Mouse (Mus musculus): ENCODE measurements around the gene Gm45785. TPM values are rescaled to one million over a fixed set of nuclear protein-coding genes. Genes with fewer than 3 reads are reported as not detected.

Gene Gm45785
- polyA plus RNA-seq, 1 experiment from 2014 or later = not detected

DNA sequence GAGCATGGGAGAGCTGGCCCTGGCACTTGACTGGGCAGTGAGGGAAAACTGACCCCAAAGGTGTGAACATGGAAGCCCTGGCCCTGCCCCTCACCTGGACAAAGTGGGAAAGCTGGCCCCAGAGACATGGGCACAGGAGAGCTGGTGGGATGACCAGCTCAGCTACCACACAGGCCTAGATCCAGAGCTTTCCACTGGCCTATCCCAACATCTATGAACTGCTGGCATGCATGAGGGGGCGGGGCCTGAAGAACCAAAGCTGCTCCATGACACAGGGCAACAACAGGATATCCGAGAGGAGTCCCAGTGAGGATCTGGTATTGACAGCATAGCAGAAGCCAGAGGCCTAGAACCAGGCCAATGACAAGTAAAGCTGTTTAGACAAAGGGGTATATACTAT, 57.9 kb downstream of the Gm45785 start:
- Histone ChIP-seq H3K4me3 (replicated peaks; ENCODE audit: low read length) (no peak overlapping the region), H3K4me2 (ENCODE audit: low read depth, low read length) (no peak overlapping the region), H3K9me3 (replicated peaks; ENCODE audit: control insufficient read depth, low read length) (no peaks in the 10 kb centered on the region), H3K4me1 (ENCODE audit: control insufficient read depth, insufficient read depth, low read length) (no peaks in the 10 kb centered on the region), H3K36me3 (ENCODE audit: control insufficient read depth, insufficient read depth, low read length) (no peaks in the 10 kb centered on the region), H3K9ac (ENCODE audit: low read length) (no peak overlapping the region), H3K27me3 (ENCODE audit: control insufficient read depth, insufficient read depth, low read length) (no peaks in the 10 kb centered on the region), H3K27ac (ENCODE audit: low read length) (no peak overlapping the region)
- WGBS = 62% methylated on average over 2 of the region's 2 CpGs
- ATAC-seq (ENCODE audit: insufficient read depth, low FRiP score) = no peak

DNA sequence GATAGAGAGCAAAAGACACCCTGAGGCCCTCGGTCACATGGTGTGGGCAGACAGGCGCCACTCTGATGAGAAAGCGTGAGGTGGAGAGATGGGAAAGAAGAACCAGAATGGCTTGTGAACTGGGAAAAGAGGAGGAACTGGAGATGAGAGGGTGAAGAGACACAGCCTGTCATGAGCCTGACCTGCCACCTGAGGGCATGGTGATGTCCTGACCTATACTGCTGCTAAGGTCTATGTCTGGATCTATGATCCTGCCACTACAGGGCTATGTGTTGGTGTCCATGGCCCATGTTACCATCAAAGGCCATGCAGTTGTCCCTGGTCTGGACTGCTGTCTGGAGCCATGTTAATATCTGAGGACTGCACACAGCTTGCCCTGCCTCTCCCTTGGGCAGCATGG, 58.5 kb downstream of the Gm45785 start:
- no peaks in the 10 kb centered on the region for H3K27me3 ChIP-seq (ENCODE audit: control insufficient read depth, insufficient read depth, low read length)
- no peak overlapping the region for H3K27ac ChIP-seq (ENCODE audit: low read length)
- no peak overlapping the region for H3K4me2 ChIP-seq (ENCODE audit: low read depth, low read length)
- H3K4me1 ChIP-seq (ENCODE audit: control insufficient read depth, insufficient read depth, low read length) = no peaks in the 10 kb centered on the region
- ATAC-seq (ENCODE audit: insufficient read depth, low FRiP score) = no peak
- 83% methylated on average over 3 of the region's 3 CpGs for WGBS
- no peaks in the 10 kb centered on the region for H3K36me3 ChIP-seq (ENCODE audit: control insufficient read depth, insufficient read depth, low read length)
- H3K4me3 ChIP-seq (replicated peaks; ENCODE audit: low read length) = no peak overlapping the region
- H3K9me3 ChIP-seq (replicated peaks; ENCODE audit: control insufficient read depth, low read length) = no peaks in the 10 kb centered on the region
- H3K9ac ChIP-seq (ENCODE audit: low read length) = no peak overlapping the region

DNA sequence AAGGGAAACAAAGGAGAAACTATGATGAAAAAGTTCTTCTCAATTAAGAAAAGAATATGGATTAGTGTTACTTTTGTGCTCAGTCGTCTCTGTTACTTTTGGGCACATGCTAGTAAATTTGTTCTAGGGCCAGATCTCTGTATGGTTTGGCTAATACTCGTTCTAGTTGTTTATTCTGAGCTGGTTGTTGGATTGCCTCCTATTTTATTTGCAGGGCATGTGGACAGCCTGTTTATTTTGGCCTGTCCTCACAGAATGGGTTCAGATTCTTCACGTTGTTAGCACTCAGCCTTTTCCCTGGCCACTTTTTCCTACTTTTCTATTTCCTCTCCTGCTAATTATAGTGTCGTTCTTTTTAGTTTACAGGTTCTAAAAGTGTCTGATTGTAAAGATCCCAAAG, 62.6 kb downstream of the Gm45785 start:
- no peak overlapping the region for H3K4me2 ChIP-seq (ENCODE audit: low read depth, low read length)
- H3K4me1 ChIP-seq (ENCODE audit: control insufficient read depth, insufficient read depth, low read length) = no peaks in the 10 kb centered on the region
- H3K36me3 ChIP-seq (ENCODE audit: control insufficient read depth, insufficient read depth, low read length) = no peaks in the 10 kb centered on the region
- ATAC-seq (ENCODE audit: insufficient read depth, low FRiP score) = no peak
- no peaks in the 10 kb centered on the region for H3K27me3 ChIP-seq (ENCODE audit: control insufficient read depth, insufficient read depth, low read length)
- no peak overlapping the region for H3K4me3 ChIP-seq (replicated peaks; ENCODE audit: low read length)
- H3K9me3 ChIP-seq (replicated peaks; ENCODE audit: control insufficient read depth, low read length) = no peaks in the 10 kb centered on the region
- WGBS = 48% methylated on average over 4 of the region's 4 CpGs
- H3K9ac ChIP-seq (ENCODE audit: low read length) = no peak overlapping the region
- H3K27ac ChIP-seq (ENCODE audit: low read length) = no peak overlapping the region

- Histone ChIP-seq H3K4me3 (replicated peaks; ENCODE audit: low read length) (no peak overlapping the region), H3K27me3 (ENCODE audit: control insufficient read depth, insufficient read depth, low read length) (no peaks in the 10 kb centered on the region), H3K27ac (ENCODE audit: low read length) (no peak overlapping the region), H3K9me3 (replicated peaks; ENCODE audit: control insufficient read depth, low read length) (no peaks in the 10 kb centered on the region), H3K4me1 (ENCODE audit: control insufficient read depth, insufficient read depth, low read length) (no peaks in the 10 kb centered on the region), H3K36me3 (ENCODE audit: control insufficient read depth, insufficient read depth, low read length) (no peaks in the 10 kb centered on the region), H3K4me2 (ENCODE audit: low read depth, low read length) (no peak overlapping the region), H3K9ac (ENCODE audit: low read length) (no peak overlapping the region)
- WGBS = 83% methylated on average over 7 of the region's 7 CpGs
- ATAC-seq (ENCODE audit: insufficient read depth, low FRiP score) = no peak
Measured at GRCm38 (mm10) chr7:140788053-140788435, 68.1 kb downstream of the Gm45785 start.

- no peak for ATAC-seq (ENCODE audit: insufficient read depth, low FRiP score)
- Histone ChIP-seq H3K27me3 (ENCODE audit: control insufficient read depth, insufficient read depth, low read length) (no peaks in the 10 kb centered on the region), H3K36me3 (ENCODE audit: control insufficient read depth, insufficient read depth, low read length) (no peaks in the 10 kb centered on the region), H3K27ac (ENCODE audit: low read length) (no peak within 1 kb of the TSS), H3K4me2 (ENCODE audit: low read depth, low read length) (no peak within 1 kb of the TSS), H3K4me1 (ENCODE audit: control insufficient read depth, insufficient read depth, low read length) (no peaks in the 10 kb centered on the region), H3K4me3 (replicated peaks; ENCODE audit: low read length) (no peak within 1 kb of the TSS), H3K9ac (ENCODE audit: low read length) (no peak within 1 kb of the TSS), H3K9me3 (replicated peaks; ENCODE audit: control insufficient read depth, low read length) (no peaks in the 10 kb centered on the region)
- WGBS = 76% methylated on average over 33 of the region's 33 CpGs
Measured at GRCm38 (mm10) chr7:140787406-140788052, 68.6 kb downstream of the Gm45785 start, which contains the start of gene Syce1. Syce1 (minus strand) TSS chr7:140787852.

DNA sequence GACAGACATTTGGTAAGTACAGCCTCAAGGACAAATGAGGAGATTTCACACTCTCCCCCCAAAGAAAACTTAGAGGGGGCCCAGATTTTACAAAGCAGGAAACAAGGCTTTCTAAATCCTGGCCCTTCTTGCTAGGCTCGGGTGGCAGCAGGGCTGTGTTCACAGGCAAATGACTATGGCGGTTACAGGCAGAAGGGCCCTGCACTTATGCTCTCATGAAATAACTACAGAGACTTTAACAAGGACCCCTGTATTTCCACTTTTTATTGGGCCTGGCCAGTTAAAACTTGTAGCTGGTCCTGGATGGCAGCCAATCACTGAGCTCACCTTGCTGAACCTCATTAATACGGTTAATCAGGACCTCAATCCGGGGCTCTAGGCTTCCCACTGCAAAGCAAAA, 75.6 kb downstream of the Gm45785 start:
- no peaks in the 10 kb centered on the region for H3K9me3 ChIP-seq (replicated peaks; ENCODE audit: control insufficient read depth, low read length)
- 77% methylated on average over 4 of the region's 4 CpGs for WGBS
- H3K27me3 ChIP-seq (ENCODE audit: control insufficient read depth, insufficient read depth, low read length) = no peaks in the 10 kb centered on the region
- no peak overlapping the region for H3K9ac ChIP-seq (ENCODE audit: low read length)
- no peak overlapping the region for H3K27ac ChIP-seq (ENCODE audit: low read length)
- no peak overlapping the region for H3K4me3 ChIP-seq (replicated peaks; ENCODE audit: low read length)
- ATAC-seq (ENCODE audit: insufficient read depth, low FRiP score) = no peak
- no peak overlapping the region for H3K4me2 ChIP-seq (ENCODE audit: low read depth, low read length)
- no peaks in the 10 kb centered on the region for H3K36me3 ChIP-seq (ENCODE audit: control insufficient read depth, insufficient read depth, low read length)
- H3K4me1 ChIP-seq (ENCODE audit: control insufficient read depth, insufficient read depth, low read length) = no peaks in the 10 kb centered on the region

Other genes starting within 250 kb of the Gm45785 start
- not detected in 2 replicates for gene Olfr61, start 227.4 kb downstream of the Gm45785 start, polyA plus RNA-seq (2015; fragmentation: Nextera tagmentation; extraction: Ambion mirVana)
- gene Olfr53, start 209.9 kb downstream of the Gm45785 start, polyA plus RNA-seq (2015; fragmentation: Nextera tagmentation; extraction: Ambion mirVana) = not detected in 2 replicates
- gene Olfr539, start 196.4 kb downstream of the Gm45785 start, polyA plus RNA-seq (2015; fragmentation: Nextera tagmentation; extraction: Ambion mirVana) = not detected in 2 replicates
- gene Olfr45, start 174.4 kb downstream of the Gm45785 start, polyA plus RNA-seq (2015; fragmentation: Nextera tagmentation; extraction: Ambion mirVana) = not detected in 2 replicates
- gene Olfr541, start 159.1 kb downstream of the Gm45785 start, polyA plus RNA-seq (2015; fragmentation: Nextera tagmentation; extraction: Ambion mirVana) = not detected in 2 replicates
- not detected in 2 replicates for gene Cyp2e1, start 92.6 kb downstream of the Gm45785 start, polyA plus RNA-seq (2015; fragmentation: Nextera tagmentation; extraction: Ambion mirVana)
- gene Syce1, start 68.5 kb downstream of the Gm45785 start, polyA plus RNA-seq (2015; fragmentation: Nextera tagmentation; extraction: Ambion mirVana) = 0.35 TPM in 1 of 2 replicates, not detected in the other
- 1.3 and 1.9 TPM in 2 replicates for gene Zfp941, start 34.2 kb downstream of the Gm45785 start, polyA plus RNA-seq (2015; fragmentation: Nextera tagmentation; extraction: Ambion mirVana)
- 26.7 and 34.7 TPM in 2 replicates for gene Urah, start 21.3 kb downstream of the Gm45785 start, polyA plus RNA-seq (2015; fragmentation: Nextera tagmentation; extraction: Ambion mirVana)
- gene Scgb1c1, start 10.8 kb downstream of the Gm45785 start, polyA plus RNA-seq (2015; fragmentation: Nextera tagmentation; extraction: Ambion mirVana) = not detected in 2 replicates
- gene Odf3, start 8.5 kb downstream of the Gm45785 start, polyA plus RNA-seq (2015; fragmentation: Nextera tagmentation; extraction: Ambion mirVana) = 0.08 TPM in 1 of 2 replicates, not detected in the other
- 62.5 and 77.8 TPM in 2 replicates for gene Ric8a, start 626 bp upstream of the Gm45785 start, polyA plus RNA-seq (2015; fragmentation: Nextera tagmentation; extraction: Ambion mirVana)
- gene Bet1l, start 1.2 kb upstream of the Gm45785 start, polyA plus RNA-seq (2015; fragmentation: Nextera tagmentation; extraction: Ambion mirVana) = 43.5 and 46.6 TPM in 2 replicates
- gene Psmd13, start 25.6 kb upstream of the Gm45785 start, polyA plus RNA-seq (2015; fragmentation: Nextera tagmentation; extraction: Ambion mirVana) = 189 and 193 TPM in 2 replicates
- gene Sirt3, start 26.0 kb upstream of the Gm45785 start, polyA plus RNA-seq (2015; fragmentation: Nextera tagmentation; extraction: Ambion mirVana) = 24.0 and 27.4 TPM in 2 replicates
- 1.3 and 19.4 TPM in 2 replicates for gene Cox8b, start 44.1 kb upstream of the Gm45785 start, polyA plus RNA-seq (2015; fragmentation: Nextera tagmentation; extraction: Ambion mirVana)
- gene Nlrp6, start 64.6 kb upstream of the Gm45785 start, polyA plus RNA-seq (2015; fragmentation: Nextera tagmentation; extraction: Ambion mirVana) = 9.9 and 10.0 TPM in 2 replicates
- 25.6 and 27.3 TPM in 2 replicates for gene Pgghg, start 85.1 kb upstream of the Gm45785 start, polyA plus RNA-seq (2015; fragmentation: Nextera tagmentation; extraction: Ambion mirVana)
- gene Ifitm5, start 94.0 kb upstream of the Gm45785 start, polyA plus RNA-seq (2015; fragmentation: Nextera tagmentation; extraction: Ambion mirVana) = 3.8 and 4.4 TPM in 2 replicates
- not detected in 2 replicates for gene Gm45717, start 99.6 kb upstream of the Gm45785 start, polyA plus RNA-seq (2015; fragmentation: Nextera tagmentation; extraction: Ambion mirVana)
- gene Ifitm2, start 99.7 kb upstream of the Gm45785 start, polyA plus RNA-seq (2015; fragmentation: Nextera tagmentation; extraction: Ambion mirVana) = 1,006 and 1,276 TPM in 2 replicates
- 156 and 185 TPM in 2 replicates for gene Ifitm1, start 110.9 kb upstream of the Gm45785 start, polyA plus RNA-seq (2015; fragmentation: Nextera tagmentation; extraction: Ambion mirVana)
- gene Ifitm3, start 154.4 kb upstream of the Gm45785 start, polyA plus RNA-seq (2015; fragmentation: Nextera tagmentation; extraction: Ambion mirVana) = 322 and 395 TPM in 2 replicates
- 5.5 and 7.5 TPM in 2 replicates for gene Ifitm6, start 161.6 kb upstream of the Gm45785 start, polyA plus RNA-seq (2015; fragmentation: Nextera tagmentation; extraction: Ambion mirVana)
- gene Gm17387, start 172.8 kb upstream of the Gm45785 start, polyA plus RNA-seq (2015; fragmentation: Nextera tagmentation; extraction: Ambion mirVana) = not detected in 2 replicates
- gene B4galnt4, start 204.8 kb upstream of the Gm45785 start, polyA plus RNA-seq (2015; fragmentation: Nextera tagmentation; extraction: Ambion mirVana) = 4.9 and 5.1 TPM in 2 replicates
- gene Pkp3, start 221.9 kb upstream of the Gm45785 start, polyA plus RNA-seq (2015; fragmentation: Nextera tagmentation; extraction: Ambion mirVana) = 74.2 and 103 TPM in 2 replicates
- 14.1 and 14.7 TPM in 2 replicates for gene Sigirr, start 244.2 kb upstream of the Gm45785 start, polyA plus RNA-seq (2015; fragmentation: Nextera tagmentation; extraction: Ambion mirVana)